Mouse (Mus musculus) embryo, embryonic 11 days (tissue): ENCODE data around the gene Smco2.
A peak's percentile ranks its signal among the peaks of the same experiment; 100 is the strongest.
"Not testable (repeated sequence)": the region's sequence is repeated elsewhere in the genome, so short reads cannot be mapped to it uniquely, and the experiment has no call there.

ENCODE experiments used
- DNase-seq: peaks from one replicate; pipeline ENCODE4 v3.0.0-alpha.2; 2015

Smco2 gene

DNA sequence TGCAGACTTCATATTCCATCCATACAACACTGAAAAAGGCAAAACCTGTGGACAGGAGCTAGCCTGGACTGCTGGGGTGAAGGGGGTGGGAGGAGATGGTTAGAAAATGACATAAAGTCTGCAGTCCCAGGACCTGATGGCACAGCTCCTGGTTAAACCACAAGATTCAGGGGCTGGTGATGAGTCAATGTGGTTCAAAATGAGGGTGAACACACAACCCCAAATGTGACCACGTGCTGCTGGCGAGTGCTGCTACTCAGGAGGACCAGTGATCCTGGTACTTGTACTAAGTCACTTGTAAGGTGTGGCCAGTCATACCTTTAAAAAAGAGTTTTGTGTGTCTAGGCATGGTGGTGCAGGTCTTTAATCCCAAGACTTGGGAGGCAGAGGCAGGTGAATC is 13.2 kb downstream of the Smco2 start:
- DNase-seq: no peak

GRCm38 (mm10) chr6:146864370-146864769 is 14.5 kb downstream of the Smco2 start:
- DNase-seq: not testable (repeated sequence)

GRCm38 (mm10) chr6:146865701-146866100 is 15.8 kb downstream of the Smco2 start:
- DNase-seq: no peak

DNA sequence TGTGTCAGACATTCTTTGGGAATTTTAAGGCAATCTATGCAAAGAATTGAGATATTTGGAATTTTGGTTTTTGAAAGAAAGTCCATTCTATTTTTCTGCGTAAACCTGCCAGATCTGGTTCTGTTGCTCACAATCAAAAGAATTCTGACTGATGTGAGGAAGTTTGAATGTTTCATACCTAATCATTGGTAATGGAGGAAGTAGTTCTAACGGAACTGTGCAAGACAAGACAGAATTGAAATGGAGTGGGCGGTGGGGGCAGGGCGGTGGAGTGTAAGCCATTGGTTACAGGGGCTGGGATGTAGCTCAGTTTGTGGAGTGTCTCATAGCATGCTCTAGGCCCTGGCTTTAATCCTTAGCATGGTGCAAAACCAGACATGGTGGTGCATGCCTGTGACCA is 22.1 kb downstream of the Smco2 start:
- DNase-seq: no peak

DNA sequence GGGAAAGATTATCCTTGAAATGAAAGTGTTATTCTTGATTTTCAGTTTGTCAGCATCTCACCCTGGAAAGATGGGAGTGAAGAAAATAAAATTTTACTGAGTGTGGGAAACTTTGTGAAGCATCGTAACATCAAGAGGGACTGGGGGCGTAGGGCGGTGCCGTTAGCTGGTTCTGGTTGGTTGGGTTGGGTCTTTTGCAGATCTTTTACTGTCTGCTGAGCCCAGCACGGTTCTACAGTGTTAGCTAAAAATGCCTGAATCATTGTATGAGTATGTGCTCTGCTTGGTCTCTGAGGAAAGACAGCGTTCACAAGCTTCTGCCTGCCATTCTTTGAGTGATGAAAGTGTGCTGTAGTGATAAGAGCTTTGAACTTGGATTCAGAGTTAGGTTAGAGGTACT is 24.5 kb downstream of the Smco2 start:
- no peak for DNase-seq

- no peak for DNase-seq
Observed at GRCm38 (mm10) chr6:146876820-146877219, 26.9 kb downstream of the Smco2 start.

GRCm38 (mm10) chr6:146877425-146878045 is 27.6 kb downstream of the Smco2 start:
- no peak for DNase-seq

DNA sequence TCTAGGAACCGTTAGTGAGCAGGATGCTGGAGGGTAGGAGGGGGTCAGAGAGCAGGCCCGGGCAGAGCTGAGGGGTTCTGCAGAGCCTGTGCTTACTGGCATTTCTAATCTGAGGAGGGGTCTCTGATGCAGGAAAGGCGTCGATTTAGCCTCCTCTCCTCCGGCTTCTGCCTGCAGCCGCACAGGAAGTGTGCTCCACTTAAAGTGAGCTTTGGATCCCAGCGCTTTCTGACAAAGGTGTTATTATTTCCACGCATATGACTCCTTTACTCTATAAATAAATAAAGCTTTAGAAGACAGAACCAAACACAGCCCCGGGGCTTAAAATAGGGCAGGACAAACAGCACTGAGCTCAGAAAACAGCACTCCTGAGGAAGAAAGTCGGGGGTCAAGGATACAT is 29.0 kb downstream of the Smco2 start:
- DNase-seq: no peak

DNA sequence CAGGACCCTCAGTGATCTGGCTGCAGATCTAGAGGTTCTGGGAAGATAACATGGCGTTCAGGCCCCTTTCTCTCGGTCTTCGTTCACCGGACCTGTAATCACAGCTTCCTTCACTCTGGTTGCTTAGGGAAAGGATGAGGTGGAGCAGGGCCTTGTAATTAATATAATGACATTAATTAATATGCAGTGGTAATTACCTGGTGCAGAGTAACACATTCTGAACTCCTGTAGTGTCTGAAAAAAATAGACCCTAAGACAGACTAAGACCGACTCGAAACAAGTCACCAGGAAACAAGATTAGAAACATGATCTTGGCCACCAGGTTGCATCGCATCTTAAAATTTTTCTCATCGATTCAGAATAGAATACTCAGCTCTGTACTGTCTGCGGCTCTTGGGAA is 30.0 kb downstream of the Smco2 start:
- no peak for DNase-seq

DNA sequence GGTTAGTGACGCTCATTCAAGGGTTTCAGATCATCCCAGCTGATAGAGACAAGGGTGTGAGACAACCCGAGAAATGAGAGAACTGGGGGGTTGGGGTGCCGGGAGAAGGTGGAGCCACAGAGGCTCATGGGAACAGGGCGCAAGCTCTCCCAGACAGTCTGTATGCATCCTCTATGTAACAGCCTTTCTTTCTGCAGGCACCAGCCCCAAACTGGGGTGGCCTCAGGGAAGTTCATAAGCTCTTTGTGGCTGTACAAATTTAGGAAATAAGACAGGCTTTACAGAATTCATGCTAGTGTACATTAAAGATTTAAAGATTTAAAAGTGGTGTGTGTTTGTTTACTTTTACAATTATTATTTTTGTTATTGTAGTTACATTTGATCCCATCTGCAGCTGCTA is 30.4 kb downstream of the Smco2 start:
- no peak for DNase-seq

GRCm38 (mm10) chr6:146881896-146882770 is 32.2 kb downstream of the Smco2 start:
- DNase-seq: no peak

GRCm38 (mm10) chr6:146883426-146883825 is 33.5 kb downstream of the Smco2 start:
- no peak for DNase-seq

DNA sequence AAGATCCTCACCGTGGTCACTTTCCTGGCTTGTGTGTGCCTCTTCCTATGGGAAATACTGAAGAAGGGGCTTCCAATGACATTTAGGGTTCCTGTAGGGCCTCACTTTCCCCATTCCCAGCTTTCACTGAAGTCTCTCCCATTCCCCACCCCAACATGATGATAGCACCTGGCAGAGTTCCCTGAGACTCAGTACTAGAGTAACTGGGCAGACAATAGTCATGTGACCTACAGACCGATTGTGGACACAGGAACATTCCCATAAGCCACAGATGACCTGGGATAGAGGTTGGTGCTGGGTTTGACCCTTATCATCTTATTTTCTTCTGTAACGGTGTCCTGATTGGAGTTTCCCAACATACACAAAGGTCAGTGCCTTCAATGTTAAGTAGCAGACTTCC is 34.3 kb downstream of the Smco2 start:
- no peak for DNase-seq

GRCm38 (mm10) chr6:146884851-146885250 is 34.9 kb downstream of the Smco2 start:
- peak; percentile 34 for DNase-seq

DNA sequence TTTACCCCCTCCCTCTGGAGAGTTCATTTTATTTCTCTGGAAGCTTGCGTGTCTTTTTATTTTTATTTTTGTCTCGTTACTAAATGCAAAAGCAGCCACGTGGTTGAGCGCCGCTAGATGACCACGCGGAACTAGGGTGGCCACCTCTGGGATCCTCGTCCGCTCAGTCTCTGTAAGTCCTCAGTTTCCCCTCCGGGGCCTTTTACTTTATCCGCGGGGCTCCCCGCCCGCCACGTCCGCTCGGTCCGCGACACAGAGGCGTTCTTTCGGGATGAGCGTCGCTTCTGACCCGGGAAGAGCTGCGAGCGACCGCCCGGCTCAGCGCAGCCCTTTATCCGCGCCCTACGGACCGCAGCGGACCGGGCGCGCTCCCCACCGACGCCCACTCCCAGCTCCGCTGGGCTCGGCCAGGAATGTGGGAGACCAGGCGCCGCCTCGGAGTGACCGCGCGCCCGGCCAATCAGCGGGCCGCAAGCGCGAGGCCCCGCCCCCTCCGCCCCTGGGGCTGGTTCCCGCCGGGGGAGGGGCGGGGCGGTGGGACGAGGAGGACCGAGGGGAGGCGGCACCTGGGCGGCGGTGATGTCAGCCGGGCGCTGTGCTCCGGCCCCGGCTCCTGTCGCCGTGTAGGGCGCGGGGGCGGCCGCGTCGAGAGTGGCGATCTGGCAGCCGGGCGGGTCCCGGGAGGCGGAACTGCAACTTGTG is 38.2 kb downstream of the Smco2 start, which contains the start of gene Ppfibp1:
TSS of gene Ppfibp1 (plus strand) at position 530 of the 702 bp plus-strand sequence.
- DNase-seq: peak; percentile 97

GRCm38 (mm10) chr6:146888660-146889490 is 39.0 kb downstream of the Smco2 start:
- no peak for DNase-seq

DNA sequence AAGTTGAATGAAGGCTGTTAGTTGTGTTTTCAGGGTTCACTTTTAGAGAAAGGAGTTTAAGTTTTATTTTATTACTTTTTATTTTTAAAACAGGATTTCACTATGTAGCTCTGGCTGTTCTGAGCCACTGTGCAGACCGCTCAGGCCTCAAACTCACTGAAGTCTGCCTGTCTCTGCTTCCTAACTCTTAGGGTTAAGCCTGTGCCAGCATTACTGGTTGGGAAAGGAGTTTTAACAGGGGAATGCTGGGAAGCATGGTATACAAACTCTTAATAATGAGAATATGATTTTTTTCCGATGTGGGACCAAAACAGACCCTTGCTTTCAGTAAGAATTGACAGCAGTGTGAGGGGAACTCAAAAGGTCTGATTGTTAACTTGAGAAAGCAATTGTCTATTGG is 40.3 kb downstream of the Smco2 start:
- DNase-seq: no peak

- no peak for DNase-seq
Observed at GRCm38 (mm10) chr6:146890633-146891032, 40.7 kb downstream of the Smco2 start.

DNA sequence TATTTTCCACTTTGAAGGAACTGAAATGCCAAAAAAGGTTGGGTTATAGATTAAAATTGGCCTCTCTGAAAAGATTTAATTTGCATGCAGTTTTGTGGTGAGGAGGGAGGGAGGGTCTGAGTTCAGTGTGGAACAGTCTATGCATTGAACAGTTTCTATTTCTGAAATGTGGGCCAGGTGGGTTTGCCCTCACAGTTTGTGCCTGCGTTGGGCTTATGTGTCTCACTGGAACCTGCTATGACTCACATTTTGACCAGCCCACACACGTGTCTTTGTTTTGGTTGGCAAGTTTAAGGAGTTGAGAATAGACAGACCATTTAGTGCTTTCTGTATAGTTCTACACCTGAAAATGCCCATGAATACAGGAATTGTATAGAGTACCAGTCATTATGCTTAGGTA is 44.0 kb downstream of the Smco2 start:
- no peak for DNase-seq

- no peak for DNase-seq
Observed at GRCm38 (mm10) chr6:146898709-146899108, 48.8 kb downstream of the Smco2 start.

GRCm38 (mm10) chr6:146899647-146900046 is 49.7 kb downstream of the Smco2 start:
- no peak for DNase-seq

DNA sequence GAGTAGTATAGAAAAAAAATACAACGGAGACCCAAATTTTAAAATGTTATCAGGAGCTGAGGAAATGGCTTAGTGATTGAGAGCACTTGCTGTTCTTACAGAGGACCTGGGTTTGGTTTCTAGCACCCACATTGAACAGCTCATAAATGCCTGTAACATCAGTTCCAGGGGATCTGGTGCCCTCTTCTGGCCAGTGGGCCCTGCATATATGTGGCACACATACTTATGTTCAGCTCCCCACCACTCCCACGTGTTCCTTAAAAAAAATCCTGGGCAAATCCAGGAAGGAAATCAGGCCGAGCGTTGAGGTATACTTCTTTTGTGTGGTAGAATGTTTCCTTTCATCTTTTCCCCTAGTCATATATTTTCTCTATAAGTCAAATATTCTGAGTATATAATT is 52.0 kb downstream of the Smco2 start:
- DNase-seq: no peak

DNA sequence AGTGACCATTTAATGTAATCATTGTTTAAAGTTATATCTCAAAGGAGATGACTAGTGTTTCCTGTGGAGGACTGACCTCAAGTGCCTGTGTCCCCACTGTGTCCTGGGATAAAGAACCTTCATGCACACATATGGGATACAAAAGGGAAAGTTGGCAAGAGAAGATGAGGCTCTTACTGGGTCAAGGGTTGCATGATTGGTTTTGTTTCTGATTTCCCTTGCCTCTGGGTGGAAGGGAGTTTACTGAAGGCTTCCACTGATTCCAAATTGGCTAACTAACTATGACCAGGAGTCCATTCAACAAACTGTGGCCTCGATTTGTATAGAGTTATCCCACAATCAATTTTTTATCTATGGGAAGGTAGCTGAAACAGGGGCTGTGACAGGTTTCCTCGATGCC is 53.7 kb downstream of the Smco2 start:
- no peak for DNase-seq
